Mouse (Mus musculus) liver, postnatal 0 days (tissue): ENCODE results near the gene Pex16. TPM values are rescaled to one million over a fixed set of nuclear protein-coding genes. Genes with fewer than 3 reads are reported as not detected.

ENCODE experiments used
- ATAC-seq: fragments of 200-750 bp; cut with Nextera tagmentation; 2 replicates; pipeline ENCODE4 v1.8.0; 2017; ENCODE audit warnings: mild to moderate bottlenecking, moderate library complexity
- DNase-seq: peaks from one replicate; pipeline ENCODE4 v3.0.0-alpha.2; 2016
- H3K27ac ChIP-seq: fragments of 300-500 bp; sonication (generic); 2 replicates; pipeline ENCODE4 v1.5.1; 2014; ENCODE audit warnings: antibody characterized with exemption, moderate library complexity, mild to moderate bottlenecking, low read depth
- H3K27me3 ChIP-seq: fragments of 300-500 bp; sonication (generic); 2 replicates; pipeline ENCODE4 v1.6.1; 2014; ENCODE audit warnings: low read length, control low read depth, mixed read lengths; ENCODE audit not compliant: insufficient read depth
- H3K36me3 ChIP-seq: fragments of 300-500 bp; sonication (generic); replicated peaks from 2 replicates; pipeline ENCODE4 v1.6.1; 2014; ENCODE audit warnings: mild to moderate bottlenecking, control low read depth, low read length, moderate library complexity, mixed read lengths; ENCODE audit not compliant: insufficient read depth
- H3K4me1 ChIP-seq: fragments of 300-500 bp; sonication (generic); 2 replicates; pipeline ENCODE4 v1.6.1; 2014; ENCODE audit warnings: antibody characterized with exemption, mild to moderate bottlenecking, control low read depth; ENCODE audit not compliant: insufficient read depth
- H3K4me2 ChIP-seq: fragments of 300-500 bp; sonication (generic); 2 replicates; pipeline ENCODE4 v1.6.1; 2014; ENCODE audit warnings: low read depth, mild to moderate bottlenecking, low read length, moderate library complexity, mixed read lengths
- H3K4me3 ChIP-seq: fragments of 300-500 bp; sonication (generic); 2 replicates; pipeline ENCODE4 v1.5.1; 2014; ENCODE audit warnings: low read depth, low read length
- H3K9ac ChIP-seq: fragments of 300-500 bp; sonication (generic); replicated peaks from 2 replicates; pipeline ENCODE4 v1.6.1; 2014; ENCODE audit warnings: mild to moderate bottlenecking, moderate library complexity
- H3K9me3 ChIP-seq: fragments of 300-500 bp; sonication (generic); 2 replicates; pipeline ENCODE4 v1.6.1; 2016; ENCODE audit warnings: mild to moderate bottlenecking, control low read depth, low read length, mixed read lengths
- CTCF ChIP-seq: sonication (generic); IDR thresholded peaks from 2 replicates; pipeline ENCODE4 v1.5.1; 2016; ENCODE audit warnings: antibody characterized with exemption, low read depth
- EP300 ChIP-seq: IDR thresholded peaks from 2 replicates; pipeline ENCODE4 v1.6.1; 2016; ENCODE audit warnings: antibody characterized with exemption, low read depth, mild to moderate bottlenecking
- WGBS: fragments of 180-500 bp; shearing (Covaris S2); extraction: QIAGEN DNeasy Blood & Tissue Kit; methylation state at CpG from one replicate; pipeline ENCODE4 v1.1.7; 2014; ENCODE audit not compliant: insufficient replicate concordance; 5-methylcytosine and 5-hydroxymethylcytosine counted together
- polyA plus RNA-seq: library from polyadenylated mRNA; unstranded; fragments of >200 nt; fragmentation: Nextera tagmentation; extraction: Ambion mirVana; gene quantifications from 2 replicates; pipeline ENCODE4 v1.2.1, GENCODE M21; 2015

Pex16 gene
- polyA plus RNA-seq, 1 experiment from 2014 or later: 90.6 TPM

DNA sequence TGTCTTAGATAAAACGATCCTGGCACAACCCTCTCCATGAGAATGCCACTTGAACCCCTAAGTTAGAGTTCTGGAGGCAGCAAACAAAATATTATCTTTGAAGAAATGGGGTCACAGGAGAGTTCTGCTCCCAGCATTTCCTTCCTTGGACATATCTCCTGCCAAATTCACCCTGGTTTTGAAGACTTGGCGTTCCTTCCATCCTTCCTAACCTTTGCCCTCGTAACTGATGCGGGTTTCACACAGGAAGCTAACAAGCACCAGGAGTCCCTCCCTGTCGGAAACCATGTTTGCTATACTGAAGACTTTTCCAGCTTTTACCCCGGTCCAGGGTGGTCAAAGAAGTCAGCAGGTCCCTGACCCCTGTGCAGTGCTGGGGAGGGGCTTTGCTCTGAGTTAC lies 20.3 kb upstream of the Pex16 start:
- Histone ChIP-seq H3K27ac (no peak overlapping the region), H3K9me3 (no peaks in the 10 kb centered on the region), H3K4me2 (no peak overlapping the region), H3K4me1 (peaks cover 8% of the 10 kb centered on the region; the same call in 1 of the 2 replicates), H3K27me3 (no peaks in the 10 kb centered on the region), H3K9ac (no peak overlapping the region), H3K4me3 (no peak overlapping the region), H3K36me3 (peaks cover 35% of the 10 kb centered on the region)
- 56% methylated on average over 6 of the region's 6 CpGs for WGBS
- TF ChIP-seq CTCF (no peak), EP300 (no peak)
- no peak for DNase-seq
- no peak for ATAC-seq

- Histone ChIP-seq H3K36me3 (peaks cover 38% of the 10 kb centered on the region), H3K9ac (no peak overlapping the region), H3K27ac (no peak overlapping the region), H3K27me3 (no peaks in the 10 kb centered on the region), H3K4me2 (no peak overlapping the region), H3K9me3 (no peaks in the 10 kb centered on the region), H3K4me1 (no peaks in the 10 kb centered on the region), H3K4me3 (no peak overlapping the region)
- no peak for TF ChIP-seq EP300
- TF ChIP-seq CTCF: no peak
- no peak for DNase-seq
- 84% methylated on average over 2 of the region's 2 CpGs for WGBS
- ATAC-seq: no peak
Measured at GRCm38 (mm10) chr2:92359301-92359700, 15.2 kb upstream of the Pex16 start.

DNA sequence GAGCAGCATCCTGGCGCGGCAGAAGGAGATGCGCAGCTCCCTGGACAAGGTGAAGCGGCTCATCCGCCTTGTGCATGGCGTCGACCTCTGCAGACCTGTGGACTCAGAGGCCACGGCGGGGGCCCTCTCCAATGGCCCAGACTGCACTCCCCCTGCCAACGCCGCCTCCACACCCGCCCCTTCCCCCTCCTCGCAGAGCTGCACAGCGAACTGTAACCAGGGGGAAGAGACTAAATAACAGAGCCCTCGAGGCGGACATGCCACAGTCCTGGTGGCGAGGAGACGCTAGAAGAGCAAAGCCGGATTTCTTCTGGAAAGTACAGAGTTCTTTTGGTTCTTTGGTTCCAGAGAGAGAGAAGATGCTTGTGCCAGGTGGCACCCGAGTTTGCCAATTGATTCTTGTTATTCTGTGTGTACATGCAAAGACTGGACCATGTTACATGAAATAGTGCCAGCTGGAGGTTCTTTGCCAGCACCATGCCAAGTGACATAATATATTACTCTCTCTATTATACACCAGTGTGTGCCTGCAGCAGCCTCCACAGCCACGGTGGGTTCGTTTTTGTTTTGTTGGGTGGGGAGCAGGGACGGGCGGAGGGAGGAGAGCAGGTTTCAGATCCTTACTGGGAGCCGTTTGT lies 14.2 kb upstream of the Pex16 start:
- Histone ChIP-seq H3K4me3 (no peak overlapping the region), H3K9me3 (no peaks in the 10 kb centered on the region), H3K4me1 (no peaks in the 10 kb centered on the region), H3K27ac (no peak overlapping the region), H3K27me3 (no peaks in the 10 kb centered on the region), H3K36me3 (peaks cover 38% of the 10 kb centered on the region), H3K9ac (no peak overlapping the region), H3K4me2 (no peak overlapping the region)
- TF ChIP-seq EP300: no peak
- no peak for TF ChIP-seq CTCF
- 78% methylated on average over 23 of the region's 25 CpGs for WGBS
- DNase-seq: no peak
- no peak for ATAC-seq

- Histone ChIP-seq H3K36me3 (peaks cover 38% of the 10 kb centered on the region), H3K9ac (no peak overlapping the region), H3K4me3 (no peak overlapping the region), H3K4me2 (no peak overlapping the region), H3K27me3 (no peaks in the 10 kb centered on the region), H3K27ac (no peak overlapping the region), H3K9me3 (no peaks in the 10 kb centered on the region), H3K4me1 (no peaks in the 10 kb centered on the region)
- WGBS: 32% methylated on average over 12 of the region's 12 CpGs
- ATAC-seq (peak; percentile 63), DNase-seq (peak; percentile 58)
- TF ChIP-seq EP300 (no peak), CTCF (no peak)
Measured at GRCm38 (mm10) chr2:92360893-92361292, 13.6 kb upstream of the Pex16 start.

- 74% methylated on average over 8 of the region's 8 CpGs for WGBS
- TF ChIP-seq EP300 (no peak), CTCF (no peak)
Measured at GRCm38 (mm10) chr2:92361795-92362194, 12.7 kb upstream of the Pex16 start.

GRCm38 (mm10) chr2:92362571-92363228 lies 11.8 kb upstream of the Pex16 start:
- H3K9ac ChIP-seq: no peak overlapping the region
- no peaks in the 10 kb centered on the region; the same call in 1 of the 2 replicates for H3K4me1 ChIP-seq
- TF ChIP-seq EP300 (no peak), CTCF (no peak)
- H3K36me3 ChIP-seq: peaks cover 26% of the 10 kb centered on the region
- DNase-seq: no peak
- ATAC-seq: no peak
- 88% methylated on average over 6 of the region's 6 CpGs for WGBS
- no peak overlapping the region for H3K27ac ChIP-seq
- H3K4me3 ChIP-seq: no peak overlapping the region
- H3K27me3 ChIP-seq: no peaks in the 10 kb centered on the region
- no peaks in the 10 kb centered on the region for H3K9me3 ChIP-seq
- no peak overlapping the region for H3K4me2 ChIP-seq

More at GRCm38 (mm10) chr2:92361795-92362194, 12.7 kb upstream of the Pex16 start:
- H3K4me3 ChIP-seq: no peak overlapping the region
- H3K4me1 ChIP-seq: no peaks in the 10 kb centered on the region
- no peak for ATAC-seq
- H3K4me2 ChIP-seq: no peak overlapping the region
- H3K9me3 ChIP-seq: no peaks in the 10 kb centered on the region
- H3K27me3 ChIP-seq: no peaks in the 10 kb centered on the region
- DNase-seq: no peak
- H3K9ac ChIP-seq: no peak overlapping the region
- no peak overlapping the region for H3K27ac ChIP-seq
- H3K36me3 ChIP-seq: peaks cover 34% of the 10 kb centered on the region
